Mouse (Mus musculus) brain, embryonic 14.5 days (tissue): ENCODE results near the gene Sh3pxd2a.

Source experiments
- CTCF ChIP-seq: fragments of 200-500 bp; IDR thresholded peaks from 2 replicates; pipeline ENCODE4 v1.5.1; 2012; ENCODE audit warnings: inconsistent platforms, mild to moderate bottlenecking, moderate library complexity, borderline replicate concordance; ENCODE audit not compliant: insufficient read depth, insufficient read length; ENCODE audit errors: extremely low read depth
- POLR2A ChIP-seq: fragments of 200-500 bp; IDR thresholded peaks from 2 replicates; pipeline ENCODE4 v1.6.1; 2012; ENCODE audit warnings: mild to moderate bottlenecking, inconsistent platforms, borderline replicate concordance; ENCODE audit not compliant: poor library complexity, insufficient read depth, insufficient read length, severe bottlenecking; ENCODE audit errors: extremely low read depth

DNA sequence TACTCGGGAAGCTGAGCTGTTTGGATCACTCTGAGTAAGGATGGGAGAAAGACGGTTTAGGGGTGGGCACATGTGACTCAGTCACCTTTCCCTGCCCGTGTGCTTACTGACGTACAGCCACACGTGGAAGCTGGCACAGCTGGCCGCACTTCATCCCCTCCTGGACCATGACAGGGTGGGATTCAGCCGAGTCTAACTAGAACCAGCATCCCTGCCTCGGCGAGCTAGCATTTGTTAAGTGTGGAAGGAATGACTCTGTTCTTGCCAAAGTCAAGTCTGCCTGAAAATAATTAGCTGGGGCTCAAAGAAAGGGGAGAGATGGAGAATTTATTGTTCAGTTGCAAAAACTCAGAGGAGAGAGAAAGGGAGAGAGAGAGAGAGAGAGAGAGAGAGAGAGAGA is 193.7 kb downstream of the Sh3pxd2a start:
- TF ChIP-seq POLR2A (no peak), CTCF (no peak)
